Mouse (Mus musculus) kidney, embryonic 15.5 days (tissue): ENCODE results near the gene Rab3b. TPM values are rescaled to one million over a fixed set of nuclear protein-coding genes. Genes with fewer than 3 reads are reported as not detected.

Source experiments
- ATAC-seq: fragments of 200-750 bp; cut with Nextera tagmentation; replicated peaks from 2 replicates; pipeline ENCODE4 v1.8.0; 2017; ENCODE audit warnings: moderate TSS enrichment; ENCODE audit not compliant: low FRiP score
- H3K27ac ChIP-seq: fragments of 300-500 bp; sonication (generic); 2 replicates; pipeline ENCODE4 v1.5.1; 2015; ENCODE audit warnings: mild to moderate bottlenecking, inconsistent platforms
- H3K27me3 ChIP-seq: fragments of 300-500 bp; sonication (generic); 2 replicates; pipeline ENCODE4 v1.6.1; 2015; ENCODE audit warnings: inconsistent platforms
- H3K36me3 ChIP-seq: fragments of 300-500 bp; sonication (generic); 2 replicates; pipeline ENCODE4 v1.6.1; 2015; ENCODE audit warnings: inconsistent platforms
- H3K4me1 ChIP-seq: fragments of 300-500 bp; sonication (generic); 2 replicates; pipeline ENCODE4 v1.6.1; 2015; ENCODE audit warnings: inconsistent platforms
- H3K4me2 ChIP-seq: fragments of 300-500 bp; sonication (generic); 2 replicates; pipeline ENCODE4 v1.6.1; 2015; ENCODE audit warnings: moderate library complexity, mild to moderate bottlenecking, inconsistent platforms
- H3K4me3 ChIP-seq: fragments of 300-500 bp; sonication (generic); replicated peaks from 2 replicates; pipeline ENCODE4 v1.5.1; 2015; ENCODE audit warnings: mild to moderate bottlenecking, inconsistent platforms
- H3K9ac ChIP-seq: fragments of 300-500 bp; sonication (generic); 2 replicates; pipeline ENCODE4 v1.6.1; 2015; ENCODE audit warnings: mild to moderate bottlenecking, inconsistent platforms
- H3K9me3 ChIP-seq: fragments of 300-500 bp; sonication (generic); replicated peaks from 2 replicates; pipeline ENCODE4 v1.6.1; 2016; ENCODE audit warnings: inconsistent platforms
- WGBS: fragments of 180-500 bp; shearing (Covaris S2); methylation state at CpG from one replicate; pipeline ENCODE4 v1.1.7; 2015; ENCODE audit warnings: mixed read lengths; 5-methylcytosine and 5-hydroxymethylcytosine counted together
- polyA plus RNA-seq: library from polyadenylated mRNA; unstranded; fragments of >200 nt; fragmentation: Nextera tagmentation; extraction: Ambion mirVana; gene quantifications from 2 replicates; pipeline ENCODE4 v1.2.1, GENCODE M21; 2015

The Rab3b gene
- polyA plus RNA-seq, 1 experiment from 2014 or later = 28.8 TPM

- no peaks in the 10 kb centered on the region for H3K4me1 ChIP-seq
- 72% methylated on average over 3 of the region's 3 CpGs for WGBS
- H3K27me3 ChIP-seq = no peaks in the 10 kb centered on the region
- H3K9ac ChIP-seq = no peak overlapping the region
- no peaks in the 10 kb centered on the region for H3K36me3 ChIP-seq
- H3K4me3 ChIP-seq = no peak overlapping the region
- ATAC-seq = no peak
- H3K4me2 ChIP-seq = no peak overlapping the region
- H3K27ac ChIP-seq = no peak overlapping the region
- H3K9me3 ChIP-seq = no peaks in the 10 kb centered on the region
Measured at GRCm38 (mm10) chr4:108969517-108969916, 90.7 kb downstream of the Rab3b start.

- Histone ChIP-seq H3K9ac (no peak overlapping the region), H3K36me3 (no peaks in the 10 kb centered on the region), H3K27me3 (peaks cover 2% of the 10 kb centered on the region; the same call in 1 of the 2 replicates), H3K4me1 (no peaks in the 10 kb centered on the region), H3K4me3 (no peak overlapping the region), H3K27ac (peak overlapping the region; percentile 22; the same call in 1 of the 2 replicates), H3K4me2 (no peak overlapping the region), H3K9me3 (no peaks in the 10 kb centered on the region)
- 62% methylated on average over 5 of the region's 5 CpGs for WGBS
- ATAC-seq = no peak
Measured at GRCm38 (mm10) chr4:108971054-108971453, 92.2 kb downstream of the Rab3b start.

- H3K27me3 ChIP-seq = peaks cover 3% of the 10 kb centered on the region; the same call in 1 of the 2 replicates
- H3K4me1 ChIP-seq = no peaks in the 10 kb centered on the region
- no peak overlapping the region for H3K4me2 ChIP-seq
- H3K36me3 ChIP-seq = no peaks in the 10 kb centered on the region
- H3K9ac ChIP-seq = no peak overlapping the region
- H3K4me3 ChIP-seq = no peak overlapping the region
- no peak for ATAC-seq
- 52% methylated on average over 6 of the region's 6 CpGs for WGBS
- no peak overlapping the region for H3K27ac ChIP-seq
- no peaks in the 10 kb centered on the region for H3K9me3 ChIP-seq
Measured at GRCm38 (mm10) chr4:108976458-108977071, 97.7 kb downstream of the Rab3b start.

GRCm38 (mm10) chr4:108986833-108987472 is 108.1 kb downstream of the Rab3b start:
- Histone ChIP-seq H3K27me3 (no peaks in the 10 kb centered on the region), H3K4me3 (no peak overlapping the region), H3K36me3 (no peaks in the 10 kb centered on the region), H3K9me3 (no peaks in the 10 kb centered on the region), H3K9ac (no peak overlapping the region), H3K4me2 (no peak overlapping the region), H3K4me1 (no peaks in the 10 kb centered on the region), H3K27ac (no peak overlapping the region)
- ATAC-seq = no peak
- 64% methylated on average over 1 of the region's 1 CpGs for WGBS

GRCm38 (mm10) chr4:108987473-108987842 is 108.6 kb downstream of the Rab3b start:
- WGBS = 75% methylated on average over 4 of the region's 4 CpGs
- Histone ChIP-seq H3K4me2 (no peak overlapping the region), H3K9ac (no peak overlapping the region), H3K9me3 (no peaks in the 10 kb centered on the region), H3K27ac (no peak overlapping the region), H3K36me3 (no peaks in the 10 kb centered on the region), H3K4me1 (no peaks in the 10 kb centered on the region), H3K4me3 (no peak overlapping the region), H3K27me3 (no peaks in the 10 kb centered on the region)
- no peak for ATAC-seq

- Histone ChIP-seq H3K27ac (no peak overlapping the region), H3K9ac (no peak overlapping the region), H3K4me3 (no peak overlapping the region), H3K36me3 (no peaks in the 10 kb centered on the region), H3K4me1 (no peaks in the 10 kb centered on the region), H3K27me3 (no peaks in the 10 kb centered on the region), H3K9me3 (no peaks in the 10 kb centered on the region), H3K4me2 (no peak overlapping the region)
- ATAC-seq = no peak
- WGBS = 77% methylated on average over 2 of the region's 2 CpGs
Measured at GRCm38 (mm10) chr4:108989430-108989829, 110.6 kb downstream of the Rab3b start.

GRCm38 (mm10) chr4:108990032-108990431 is 111.2 kb downstream of the Rab3b start:
- Histone ChIP-seq H3K27me3 (no peaks in the 10 kb centered on the region), H3K4me1 (no peaks in the 10 kb centered on the region), H3K4me3 (no peak overlapping the region), H3K9me3 (no peaks in the 10 kb centered on the region), H3K36me3 (no peaks in the 10 kb centered on the region), H3K4me2 (no peak overlapping the region), H3K9ac (no peak overlapping the region), H3K27ac (no peak overlapping the region)
- no peak for ATAC-seq

GRCm38 (mm10) chr4:108990571-108990970 is 111.7 kb downstream of the Rab3b start:
- Histone ChIP-seq H3K9me3 (no peaks in the 10 kb centered on the region), H3K9ac (no peak overlapping the region), H3K36me3 (no peaks in the 10 kb centered on the region), H3K4me3 (no peak overlapping the region), H3K4me2 (no peak overlapping the region), H3K27ac (no peak overlapping the region), H3K4me1 (no peaks in the 10 kb centered on the region), H3K27me3 (no peaks in the 10 kb centered on the region)
- ATAC-seq = no peak
- WGBS = 89% methylated on average over 6 of the region's 6 CpGs

GRCm38 (mm10) chr4:108991811-108992210 is 112.9 kb downstream of the Rab3b start:
- H3K27me3 ChIP-seq = 0 out of 2 replicates have a peak, but pooled peaks cover under 1% of the 10 kb centered on the region
- no peak for ATAC-seq
- H3K27ac ChIP-seq = no peak overlapping the region
- H3K4me3 ChIP-seq = no peak overlapping the region
- no peak overlapping the region for H3K4me2 ChIP-seq
- no peaks in the 10 kb centered on the region for H3K4me1 ChIP-seq
- no peaks in the 10 kb centered on the region for H3K36me3 ChIP-seq
- H3K9me3 ChIP-seq = no peaks in the 10 kb centered on the region
- no peak overlapping the region for H3K9ac ChIP-seq

Other genes starting within 250 kb of the Rab3b start
- 1.2 and 1.4 TPM in 2 replicates for gene 3110021N24Rik, start 159.4 kb upstream of the Rab3b start, polyA plus RNA-seq
- 4.7 and 6.1 TPM in 2 replicates for gene Zfyve9, start 98.3 kb upstream of the Rab3b start, polyA plus RNA-seq
- 162 and 177 TPM in 2 replicates for gene Btf3l4, start 45.4 kb upstream of the Rab3b start, polyA plus RNA-seq
- 111 and 112 TPM in 2 replicates for gene Txndc12, start 44.5 kb upstream of the Rab3b start, polyA plus RNA-seq
- gene Kti12, start 31.3 kb upstream of the Rab3b start, polyA plus RNA-seq = 62.3 and 65.1 TPM in 2 replicates
- gene A730015C16Rik, start 30.4 kb upstream of the Rab3b start, polyA plus RNA-seq = 1.1 and 1.6 TPM in 2 replicates
- gene Nrd1, start 121.6 kb downstream of the Rab3b start, polyA plus RNA-seq = 65.9 and 71.8 TPM in 2 replicates